8 mouse cellular contexts compared by ENCODE assay signal in the genomic region with DNA sequence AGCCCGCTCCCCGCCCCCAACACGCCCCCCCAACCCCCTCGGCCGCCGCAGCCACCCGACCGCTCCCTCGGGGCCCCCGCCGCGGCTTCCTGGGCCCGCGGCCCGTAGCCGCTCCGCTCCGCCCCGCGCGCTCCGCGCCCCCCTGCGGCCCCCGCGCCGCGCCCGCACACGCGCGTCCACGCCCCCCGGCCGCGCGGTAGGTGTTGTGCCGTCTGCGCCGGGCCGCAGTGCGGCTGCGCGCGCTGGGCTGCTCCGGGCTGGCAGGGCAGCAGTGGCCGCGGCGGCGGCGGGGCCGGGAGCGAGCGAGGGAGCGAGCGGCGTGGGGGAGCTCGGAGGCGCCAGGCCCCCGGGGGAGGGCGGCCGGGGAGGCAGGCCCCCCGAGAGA. TPM values are rescaled to one million over a fixed set of nuclear protein-coding genes. Genes with fewer than 3 reads are reported as not detected.
DNase-seq lines count a peak whose midpoint lies in the region; ATAC-seq and TF ChIP-seq lines count a peak whose summit lies in the region.

Gene Rfx7 (plus strand): TSS at position 245 of the 385 bp plus-strand sequence.

- H3K4me2 ChIP-seq in limb, embryonic 11.5 days (ENCODE audit: low read depth, severe bottlenecking): peak within 1 kb of the TSS; percentile 74
- peak within 1 kb of the TSS; percentile 66 for H3K4me2 ChIP-seq in midbrain, embryonic 12.5 days (replicated peaks)

- H3K27ac ChIP-seq in embryonic facial prominence, embryonic 10.5 days (replicated peaks): peak within 1 kb of the TSS; percentile 94
- peak within 1 kb of the TSS; percentile 98 for H3K27ac ChIP-seq in limb, embryonic 11.5 days (replicated peaks; ENCODE audit: low read depth, low read length)
- H3K27ac ChIP-seq in midbrain, embryonic 12.5 days (replicated peaks): peak within 1 kb of the TSS; percentile 100
- H3K27ac ChIP-seq in small intestine, adult 2 months (ENCODE audit: insufficient read depth, low read depth, low read length): peak within 1 kb of the TSS; percentile 96

- no peak for TF ChIP-seq CTCF in small intestine, adult 2 months (IDR thresholded peaks at IDR 0.05; ENCODE audit: extremely low read depth, insufficient read length, insufficient replicate concordance, low read depth, low read length)

- peak; percentile 61 for DNase-seq in 416B (ENCODE audit: low read depth)
- peak; percentile 81 for DNase-seq in adrenal gland, postnatal 25 days
- DNase-seq in embryonic facial prominence, embryonic 10.5 days (ENCODE audit: low spot score): peak; percentile 86
- peak; percentile 69 for DNase-seq in kidney, adult 11 months
- DNase-seq in limb, embryonic 11.5 days (ENCODE audit: low spot score): no peak

- no peaks in the 10 kb centered on the region for H3K9me3 ChIP-seq in embryonic facial prominence, embryonic 10.5 days
- no peaks in the 10 kb centered on the region for H3K9me3 ChIP-seq in limb, embryonic 11.5 days (ENCODE audit: control insufficient read depth, low read length)
- H3K9me3 ChIP-seq in midbrain, embryonic 12.5 days: no peaks in the 10 kb centered on the region

- H3K27me3 ChIP-seq in embryonic facial prominence, embryonic 10.5 days (replicated peaks; ENCODE audit: low read depth, poor library complexity, severe bottlenecking): no peaks in the 10 kb centered on the region
- H3K27me3 ChIP-seq in limb, embryonic 11.5 days (ENCODE audit: control insufficient read depth, insufficient read depth, low read length): no peaks in the 10 kb centered on the region
- H3K27me3 ChIP-seq in midbrain, embryonic 12.5 days: no peaks in the 10 kb centered on the region
- no peaks in the 10 kb centered on the region for H3K27me3 ChIP-seq in small intestine, adult 2 months (ENCODE audit: control insufficient read depth, insufficient read depth, low read length)

- peaks cover 36% of the 10 kb centered on the region for H3K4me1 ChIP-seq in embryonic facial prominence, embryonic 10.5 days
- H3K4me1 ChIP-seq in limb, embryonic 11.5 days (ENCODE audit: control insufficient read depth, insufficient read depth, low read length): peaks cover 5% of the 10 kb centered on the region; the same call in 1 of the 2 replicates
- H3K4me1 ChIP-seq in midbrain, embryonic 12.5 days: peaks cover 14% of the 10 kb centered on the region
- H3K4me1 ChIP-seq in small intestine, adult 2 months (ENCODE audit: control insufficient read depth, insufficient read depth, insufficient read length, low read length): peaks cover 2% of the 10 kb centered on the region; the same call in 1 of the 2 replicates

- H3K9ac ChIP-seq in limb, embryonic 11.5 days (ENCODE audit: low read length): peak within 1 kb of the TSS; percentile 96
- H3K9ac ChIP-seq in midbrain, embryonic 12.5 days (replicated peaks): peak within 1 kb of the TSS; percentile 93

- H3K36me3 ChIP-seq in embryonic facial prominence, embryonic 10.5 days (replicated peaks): no peaks in the 10 kb centered on the region
- no peaks in the 10 kb centered on the region for H3K36me3 ChIP-seq in limb, embryonic 11.5 days (ENCODE audit: control insufficient read depth, insufficient read depth, low read length)
- no peaks in the 10 kb centered on the region for H3K36me3 ChIP-seq in midbrain, embryonic 12.5 days
- no peaks in the 10 kb centered on the region for H3K36me3 ChIP-seq in small intestine, adult 2 months (ENCODE audit: control insufficient read depth, insufficient read depth, low read length)

- WGBS in embryonic facial prominence, embryonic 10.5 days: 2% methylated on average over 63 of the region's 63 CpGs
- WGBS in limb, embryonic 11.5 days: under 1% methylated on average over 18 of the region's 63 CpGs
- WGBS in midbrain, embryonic 12.5 days: 2% methylated on average over 20 of the region's 63 CpGs
- under 1% methylated on average over 62 of the region's 63 CpGs for WGBS in small intestine, adult 2 months

- TF ChIP-seq POLR2A in small intestine, adult 2 months (IDR thresholded peaks at IDR 0.05; ENCODE audit: low read depth, low read length): peak; percentile 68

- peak; percentile 31 for ATAC-seq in granulocyte monocyte progenitor cell, adult 5-6 weeks (replicated peaks; ENCODE audit: poor library complexity, severe bottlenecking)
- peak; percentile 81 for ATAC-seq in limb, embryonic 11.5 days (ENCODE audit: insufficient number of reproducible peaks, low FRiP score, low TSS enrichment, low read depth)
- peak; percentile 86 for ATAC-seq in midbrain, embryonic 12.5 days (ENCODE audit: low FRiP score, low read depth)

- H3K4me3 ChIP-seq in embryonic facial prominence, embryonic 10.5 days: peak within 1 kb of the TSS; percentile 99
- peak within 1 kb of the TSS; percentile 79 for H3K4me3 ChIP-seq in limb, embryonic 11.5 days (ENCODE audit: low read depth, low read length)
- peak within 1 kb of the TSS; percentile 73 for H3K4me3 ChIP-seq in midbrain, embryonic 12.5 days
- peak within 1 kb of the TSS; percentile 86 for H3K4me3 ChIP-seq in small intestine, adult 2 months (ENCODE audit: low read depth, low read length)

RNA-seq across cellular contexts. Expression of gene Rfx7, which starts in this region (rescaled TPM):
- 30.9 and 32.5 TPM in 2 replicates for total RNA-seq in adrenal gland, postnatal 25 days (2021)
- polyA plus RNA-seq in embryonic facial prominence, embryonic 10.5 days (2016; fragmentation: Nextera tagmentation; extraction: Ambion mirVana): 14.3 and 16.7 TPM in 2 replicates
- total RNA-seq in granulocyte monocyte progenitor cell, adult 5-6 weeks (2014; fragmentation: Nextera tagmentation): 73.0 and 82.4 TPM in 2 replicates
- 20.4 and 28.6 TPM in 2 replicates for total RNA-seq in granulocyte monocyte progenitor cell, adult 5-6 weeks (2017)
- polyA plus RNA-seq in limb, embryonic 11.5 days (2014; fragmentation: Nextera tagmentation; extraction: Ambion mirVana): 18.4 and 19.8 TPM in 2 replicates
- 25.0 and 25.5 TPM in 2 replicates for polyA plus RNA-seq in midbrain, embryonic 12.5 days (2016; fragmentation: Nextera tagmentation; extraction: Ambion mirVana)
- 2.0 and 4.7 TPM in 2 replicates for polyA plus RNA-seq in small intestine, adult 2 months (2012; rRNA removed)

Comparison
In these comparisons a context has a peak if more than half of its experiments do, and no peak if none do; other contexts are left out.
1. ATAC-seq: peak in every context shown above with its lines; median percentile 86 in midbrain, embryonic 12.5 days; 81 in limb, embryonic 11.5 days; 31 in granulocyte monocyte progenitor cell, adult 5-6 weeks.